Mouse (Mus musculus): ENCODE results near the gene Arhgef7. TPM values are rescaled to one million over a fixed set of nuclear protein-coding genes. Genes with fewer than 3 reads are reported as not detected.

The Arhgef7 gene
- 65.6 and 67.2 TPM in 2 replicates for polyA plus RNA-seq (2015; fragmentation: Nextera tagmentation; extraction: Ambion mirVana)

DNA sequence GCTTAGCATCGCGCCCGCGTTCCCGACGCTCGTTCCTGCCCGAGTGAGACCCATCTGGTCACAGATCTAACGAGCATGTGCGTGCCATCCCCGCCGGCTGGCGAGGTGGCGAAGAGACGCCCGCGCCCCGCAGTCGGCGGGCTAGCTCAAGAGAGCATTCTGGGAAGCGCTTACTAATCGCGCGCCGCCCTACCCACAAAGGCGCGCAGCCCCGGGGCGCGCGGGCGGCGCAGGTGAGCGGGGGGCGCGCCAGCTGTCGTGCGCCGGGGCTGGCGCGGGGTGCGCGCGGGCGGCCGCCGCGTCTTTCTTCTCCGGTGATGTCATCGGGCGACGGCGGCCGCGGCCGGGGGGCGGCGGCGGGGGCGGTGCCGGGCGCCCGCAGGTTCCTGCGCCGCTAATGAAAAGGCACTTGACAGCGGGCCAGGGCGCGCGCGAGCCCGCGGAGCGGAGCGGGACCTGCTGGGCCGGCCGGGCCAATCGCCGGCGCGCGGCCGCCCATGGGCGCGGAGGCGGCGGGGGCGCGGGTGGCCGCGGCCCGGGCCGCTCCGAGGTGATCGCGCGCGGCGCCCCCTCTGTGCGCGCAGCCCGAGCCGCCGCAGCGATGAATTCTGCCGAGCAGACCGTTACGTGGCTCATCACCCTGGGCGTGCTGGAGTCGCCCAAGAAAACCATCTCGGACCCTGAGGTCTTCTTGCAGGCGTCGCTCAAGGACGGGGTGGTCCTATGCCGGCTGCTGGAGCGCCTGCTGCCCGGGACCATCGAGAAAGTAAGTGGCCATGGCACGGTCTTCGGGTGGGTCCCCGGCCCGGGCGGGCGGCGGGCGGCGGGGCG, at the start of gene Arhgef7:
TSS of gene Arhgef7 (plus strand) at position 71 of the 831 bp plus-strand sequence.
- H3K27ac ChIP-seq (ENCODE audit: low read length) = peak within 1 kb of the TSS; percentile 100
- no peaks in the 10 kb centered on the region for H3K9me3 ChIP-seq (replicated peaks; ENCODE audit: control insufficient read depth, low read length, poor library complexity, severe bottlenecking)
- no peaks in the 10 kb centered on the region for H3K27me3 ChIP-seq (ENCODE audit: control insufficient read depth, insufficient read depth, low read depth, low read length)
- H3K4me1 ChIP-seq (ENCODE audit: control insufficient read depth, insufficient read depth, low read length) = peaks cover 32% of the 10 kb centered on the region
- H3K36me3 ChIP-seq (ENCODE audit: control insufficient read depth, insufficient read depth, low read length) = no peaks in the 10 kb centered on the region
- H3K4me2 ChIP-seq (ENCODE audit: low read length) = peak within 1 kb of the TSS; percentile 80
- peak within 1 kb of the TSS; percentile 95 for H3K9ac ChIP-seq (ENCODE audit: low read depth, low read length)
- under 1% methylated on average over 93 of the region's 127 CpGs for WGBS
- peak; percentile 89 for ATAC-seq
- peak within 1 kb of the TSS; percentile 68 for H3K4me3 ChIP-seq (ENCODE audit: low read depth, low read length)

DNA sequence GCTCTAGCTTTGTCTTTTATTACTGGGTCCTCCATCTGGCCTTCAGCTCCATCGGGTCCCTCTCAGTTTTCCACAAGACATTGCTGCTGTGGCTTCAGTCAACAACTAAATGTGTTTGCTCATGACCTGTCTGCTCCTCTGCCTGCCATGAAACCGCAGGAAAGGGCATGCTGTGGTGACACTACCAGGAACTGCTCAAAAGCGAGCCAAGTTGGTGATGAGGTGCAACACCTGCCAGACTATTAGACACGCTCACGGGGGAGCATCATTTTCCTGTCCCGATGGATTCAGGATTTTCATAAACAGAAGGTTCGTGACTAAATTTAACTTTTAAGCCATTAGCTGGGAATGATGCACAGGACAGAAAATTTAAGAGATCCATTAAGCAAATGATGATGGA, 43.0 kb upstream of the Arhgef7 start:
- Histone ChIP-seq H3K4me2 (ENCODE audit: low read length) (no peak overlapping the region), H3K4me3 (ENCODE audit: low read depth, low read length) (no peak overlapping the region), H3K9ac (ENCODE audit: low read depth, low read length) (no peak overlapping the region), H3K27ac (ENCODE audit: low read length) (no peak overlapping the region), H3K4me1 (ENCODE audit: control insufficient read depth, insufficient read depth, low read length) (no peaks in the 10 kb centered on the region), H3K27me3 (ENCODE audit: control insufficient read depth, insufficient read depth, low read depth, low read length) (no peaks in the 10 kb centered on the region), H3K36me3 (ENCODE audit: control insufficient read depth, insufficient read depth, low read length) (no peaks in the 10 kb centered on the region), H3K9me3 (replicated peaks; ENCODE audit: control insufficient read depth, low read length, poor library complexity, severe bottlenecking) (no peaks in the 10 kb centered on the region)
- no peak for ATAC-seq
- WGBS = 91% methylated on average over 7 of the region's 7 CpGs

DNA sequence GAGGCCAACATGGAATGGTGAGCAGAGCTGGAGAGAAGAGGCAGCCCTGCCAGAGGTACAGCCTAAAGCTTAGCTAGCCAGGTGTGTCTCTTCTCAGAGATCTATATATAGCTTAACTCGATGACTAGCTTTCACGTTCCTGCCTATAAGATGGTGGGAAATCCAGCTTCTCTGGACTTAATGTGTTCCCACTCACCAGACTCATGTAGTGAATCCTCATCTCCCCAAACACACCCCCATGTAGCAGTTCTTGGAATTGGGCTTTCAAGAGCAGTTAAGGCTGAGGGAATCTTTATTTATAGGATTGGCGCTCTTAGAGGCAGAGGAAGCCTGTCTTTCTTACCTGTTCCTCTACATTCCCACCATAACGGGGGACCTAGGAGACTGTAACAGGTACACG, 40.3 kb upstream of the Arhgef7 start:
- H3K27ac ChIP-seq (ENCODE audit: low read length) = no peak overlapping the region
- WGBS = 91% methylated on average over 5 of the region's 5 CpGs
- no peak overlapping the region for H3K4me3 ChIP-seq (ENCODE audit: low read depth, low read length)
- no peak for ATAC-seq
- H3K9me3 ChIP-seq (replicated peaks; ENCODE audit: control insufficient read depth, low read length, poor library complexity, severe bottlenecking) = no peaks in the 10 kb centered on the region
- no peak overlapping the region for H3K4me2 ChIP-seq (ENCODE audit: low read length)
- H3K4me1 ChIP-seq (ENCODE audit: control insufficient read depth, insufficient read depth, low read length) = no peaks in the 10 kb centered on the region
- H3K9ac ChIP-seq (ENCODE audit: low read depth, low read length) = no peak overlapping the region
- no peaks in the 10 kb centered on the region for H3K36me3 ChIP-seq (ENCODE audit: control insufficient read depth, insufficient read depth, low read length)
- no peaks in the 10 kb centered on the region for H3K27me3 ChIP-seq (ENCODE audit: control insufficient read depth, insufficient read depth, low read depth, low read length)

DNA sequence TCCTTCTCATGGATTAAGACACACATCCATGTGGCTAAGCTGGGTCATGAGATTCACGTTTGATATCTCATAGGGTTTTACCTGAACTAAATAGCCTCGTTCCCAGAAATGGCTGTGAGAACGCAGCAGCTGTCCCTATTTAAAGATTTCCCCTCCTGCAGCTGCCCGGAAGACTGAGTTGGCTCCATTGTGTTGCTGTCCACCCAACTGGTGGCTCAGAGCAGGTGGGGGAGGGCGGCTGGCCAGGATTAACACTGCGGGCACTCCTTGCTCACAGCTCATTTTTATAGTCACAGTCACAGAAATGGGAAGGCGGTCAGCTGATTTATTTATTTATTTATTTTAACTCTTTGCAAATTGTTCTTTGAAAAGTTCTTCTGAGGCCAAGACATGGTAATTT, 37.6 kb upstream of the Arhgef7 start:
- H3K4me2 ChIP-seq (ENCODE audit: low read length) = no peak overlapping the region
- H3K27ac ChIP-seq (ENCODE audit: low read length) = no peak overlapping the region
- no peak overlapping the region for H3K9ac ChIP-seq (ENCODE audit: low read depth, low read length)
- H3K4me1 ChIP-seq (ENCODE audit: control insufficient read depth, insufficient read depth, low read length) = no peaks in the 10 kb centered on the region
- H3K9me3 ChIP-seq (replicated peaks; ENCODE audit: control insufficient read depth, low read length, poor library complexity, severe bottlenecking) = no peaks in the 10 kb centered on the region
- ATAC-seq = no peak
- no peaks in the 10 kb centered on the region for H3K36me3 ChIP-seq (ENCODE audit: control insufficient read depth, insufficient read depth, low read length)
- 30% methylated on average over 7 of the region's 7 CpGs for WGBS
- H3K4me3 ChIP-seq (ENCODE audit: low read depth, low read length) = no peak overlapping the region
- no peaks in the 10 kb centered on the region for H3K27me3 ChIP-seq (ENCODE audit: control insufficient read depth, insufficient read depth, low read depth, low read length)

DNA sequence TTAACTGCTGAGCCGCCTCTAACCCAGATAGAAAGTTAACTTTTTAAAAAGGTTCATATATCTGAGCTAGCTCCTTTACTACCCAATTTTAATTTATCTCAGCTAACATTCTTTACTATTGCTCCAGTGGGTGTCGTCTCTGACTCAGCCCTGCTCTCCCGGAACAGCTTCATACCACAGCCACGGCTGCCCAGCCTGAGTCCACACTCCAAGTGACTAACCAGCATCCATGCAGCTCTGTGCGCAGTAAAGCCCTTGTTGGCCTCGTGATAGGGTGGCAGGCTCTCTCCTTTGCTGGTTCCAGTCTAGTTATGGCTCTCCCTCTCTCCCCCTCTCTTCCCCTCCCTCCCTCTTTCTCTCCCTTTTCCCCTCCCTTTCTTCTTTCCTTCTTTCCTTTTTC, 36.2 kb upstream of the Arhgef7 start:
- H3K36me3 ChIP-seq (ENCODE audit: control insufficient read depth, insufficient read depth, low read length) = no peaks in the 10 kb centered on the region
- H3K4me1 ChIP-seq (ENCODE audit: control insufficient read depth, insufficient read depth, low read length) = no peaks in the 10 kb centered on the region
- ATAC-seq = no peak
- H3K27me3 ChIP-seq (ENCODE audit: control insufficient read depth, insufficient read depth, low read depth, low read length) = no peaks in the 10 kb centered on the region
- no peaks in the 10 kb centered on the region for H3K9me3 ChIP-seq (replicated peaks; ENCODE audit: control insufficient read depth, low read length, poor library complexity, severe bottlenecking)
- no peak overlapping the region for H3K27ac ChIP-seq (ENCODE audit: low read length)
- H3K4me2 ChIP-seq (ENCODE audit: low read length) = no peak overlapping the region
- 90% methylated on average over 6 of the region's 6 CpGs for WGBS
- no peak overlapping the region for H3K4me3 ChIP-seq (ENCODE audit: low read depth, low read length)
- H3K9ac ChIP-seq (ENCODE audit: low read depth, low read length) = no peak overlapping the region

DNA sequence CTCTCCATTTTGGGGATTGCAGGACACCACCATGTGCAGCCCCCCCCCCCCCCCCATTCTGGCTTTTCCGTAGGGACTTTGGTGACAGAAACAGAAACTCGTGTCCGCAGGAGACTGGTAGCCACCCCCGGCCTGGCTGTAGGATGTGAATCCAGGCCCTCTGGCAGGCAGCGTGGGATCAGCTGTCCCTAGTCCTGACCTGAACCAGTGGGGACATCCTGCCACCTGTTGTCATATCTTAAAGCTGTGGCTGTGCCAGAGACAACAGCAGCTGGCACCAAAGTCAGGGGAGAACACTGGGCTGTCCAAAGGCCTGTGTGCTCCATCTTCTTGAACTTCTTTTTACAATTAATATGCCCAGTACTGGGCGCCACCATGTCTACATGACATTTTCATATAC, 35.8 kb upstream of the Arhgef7 start:
- no peak for ATAC-seq
- Histone ChIP-seq H3K9ac (ENCODE audit: low read depth, low read length) (no peak overlapping the region), H3K4me1 (ENCODE audit: control insufficient read depth, insufficient read depth, low read length) (no peaks in the 10 kb centered on the region), H3K27ac (ENCODE audit: low read length) (no peak overlapping the region), H3K4me2 (ENCODE audit: low read length) (no peak overlapping the region), H3K9me3 (replicated peaks; ENCODE audit: control insufficient read depth, low read length, poor library complexity, severe bottlenecking) (no peaks in the 10 kb centered on the region), H3K4me3 (ENCODE audit: low read depth, low read length) (no peak overlapping the region), H3K27me3 (ENCODE audit: control insufficient read depth, insufficient read depth, low read depth, low read length) (no peaks in the 10 kb centered on the region), H3K36me3 (ENCODE audit: control insufficient read depth, insufficient read depth, low read length) (no peaks in the 10 kb centered on the region)
- WGBS = 90% methylated on average over 6 of the region's 6 CpGs

DNA sequence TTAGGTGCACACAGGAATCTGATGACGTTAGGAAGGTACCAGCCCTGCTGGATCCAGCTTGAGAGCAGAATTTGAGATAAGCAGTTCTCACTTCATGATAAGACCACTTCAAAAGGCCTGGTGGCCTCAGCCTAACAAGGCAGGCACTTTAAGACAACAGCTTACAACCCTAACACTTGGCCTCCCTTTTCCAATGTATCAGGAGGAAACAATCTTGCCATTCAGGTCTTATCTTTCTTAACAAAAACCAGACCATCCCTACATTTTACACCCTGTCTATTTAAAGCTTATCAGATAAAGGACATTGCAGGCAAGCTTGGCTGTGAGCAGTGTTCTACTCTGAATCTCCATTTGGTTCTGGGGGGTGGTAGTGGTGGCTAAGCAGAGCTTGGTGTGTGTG, 35.1 kb upstream of the Arhgef7 start:
- H3K4me2 ChIP-seq (ENCODE audit: low read length) = no peak overlapping the region
- no peak overlapping the region for H3K9ac ChIP-seq (ENCODE audit: low read depth, low read length)
- ATAC-seq = no peak
- no peaks in the 10 kb centered on the region for H3K27me3 ChIP-seq (ENCODE audit: control insufficient read depth, insufficient read depth, low read depth, low read length)
- H3K9me3 ChIP-seq (replicated peaks; ENCODE audit: control insufficient read depth, low read length, poor library complexity, severe bottlenecking) = no peaks in the 10 kb centered on the region
- no peak overlapping the region for H3K27ac ChIP-seq (ENCODE audit: low read length)
- no peaks in the 10 kb centered on the region for H3K4me1 ChIP-seq (ENCODE audit: control insufficient read depth, insufficient read depth, low read length)
- WGBS = 83% methylated on average over 1 of the region's 1 CpGs
- no peak overlapping the region for H3K4me3 ChIP-seq (ENCODE audit: low read depth, low read length)
- no peaks in the 10 kb centered on the region for H3K36me3 ChIP-seq (ENCODE audit: control insufficient read depth, insufficient read depth, low read length)

DNA sequence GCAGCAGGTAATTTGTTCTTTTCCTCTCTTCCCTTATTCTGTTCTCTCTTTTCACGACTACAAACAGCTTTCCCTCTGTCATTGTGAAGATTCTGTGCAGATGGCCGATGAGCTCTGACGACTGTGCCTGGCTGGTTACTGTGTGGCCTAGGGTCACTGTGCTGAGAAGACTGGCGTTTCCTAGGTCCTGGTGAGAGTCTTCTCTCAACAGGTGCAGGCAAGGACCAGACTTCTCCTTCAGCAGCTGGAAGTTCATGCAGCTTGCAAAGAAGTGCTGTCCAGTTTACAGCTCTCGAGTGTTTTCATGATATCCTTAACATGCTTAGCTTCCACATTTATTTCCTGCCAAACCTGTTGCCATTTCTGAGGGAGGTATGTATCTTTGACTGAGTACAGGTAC, 33.5 kb upstream of the Arhgef7 start:
- ATAC-seq = no peak
- Histone ChIP-seq H3K9ac (ENCODE audit: low read depth, low read length) (no peak overlapping the region), H3K4me1 (ENCODE audit: control insufficient read depth, insufficient read depth, low read length) (no peaks in the 10 kb centered on the region), H3K27ac (ENCODE audit: low read length) (no peak overlapping the region), H3K4me2 (ENCODE audit: low read length) (no peak overlapping the region), H3K4me3 (ENCODE audit: low read depth, low read length) (no peak overlapping the region), H3K27me3 (ENCODE audit: control insufficient read depth, insufficient read depth, low read depth, low read length) (no peaks in the 10 kb centered on the region), H3K36me3 (ENCODE audit: control insufficient read depth, insufficient read depth, low read length) (no peaks in the 10 kb centered on the region), H3K9me3 (replicated peaks; ENCODE audit: control insufficient read depth, low read length, poor library complexity, severe bottlenecking) (no peaks in the 10 kb centered on the region)
- 81% methylated on average over 5 of the region's 5 CpGs for WGBS

DNA sequence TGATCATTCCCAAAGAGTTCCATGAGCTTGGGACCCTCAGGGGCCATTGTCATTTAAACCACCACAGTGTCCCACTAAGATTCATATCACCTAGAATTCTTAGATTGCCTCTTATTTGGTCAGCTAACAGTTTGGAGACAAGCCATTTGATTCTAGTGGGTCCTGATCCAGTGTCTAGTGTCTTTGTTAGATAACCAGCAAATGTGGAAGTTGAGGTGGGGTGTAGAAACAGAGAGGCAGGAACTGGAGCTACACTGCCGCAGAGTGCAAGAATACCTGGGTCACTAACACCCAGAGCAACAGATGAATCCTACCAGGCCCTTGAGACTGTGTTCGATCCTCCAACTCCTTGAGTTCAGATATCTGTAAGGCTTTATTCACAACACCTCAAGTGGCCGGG, 31.3 kb upstream of the Arhgef7 start:
- no peaks in the 10 kb centered on the region for H3K36me3 ChIP-seq (ENCODE audit: control insufficient read depth, insufficient read depth, low read length)
- no peaks in the 10 kb centered on the region for H3K27me3 ChIP-seq (ENCODE audit: control insufficient read depth, insufficient read depth, low read depth, low read length)
- WGBS = 93% methylated on average over 3 of the region's 3 CpGs
- no peak for ATAC-seq
- no peak overlapping the region for H3K27ac ChIP-seq (ENCODE audit: low read length)
- H3K4me2 ChIP-seq (ENCODE audit: low read length) = no peak overlapping the region
- H3K9ac ChIP-seq (ENCODE audit: low read depth, low read length) = no peak overlapping the region
- H3K9me3 ChIP-seq (replicated peaks; ENCODE audit: control insufficient read depth, low read length, poor library complexity, severe bottlenecking) = no peaks in the 10 kb centered on the region
- peaks cover 4% of the 10 kb centered on the region; the same call in 1 of the 2 replicates for H3K4me1 ChIP-seq (ENCODE audit: control insufficient read depth, insufficient read depth, low read length)
- H3K4me3 ChIP-seq (ENCODE audit: low read depth, low read length) = no peak overlapping the region

All from midbrain, embryonic 16.5 days (tissue).